Mouse (Mus musculus): ENCODE results near the gene Tnfrsf9.

DNA sequence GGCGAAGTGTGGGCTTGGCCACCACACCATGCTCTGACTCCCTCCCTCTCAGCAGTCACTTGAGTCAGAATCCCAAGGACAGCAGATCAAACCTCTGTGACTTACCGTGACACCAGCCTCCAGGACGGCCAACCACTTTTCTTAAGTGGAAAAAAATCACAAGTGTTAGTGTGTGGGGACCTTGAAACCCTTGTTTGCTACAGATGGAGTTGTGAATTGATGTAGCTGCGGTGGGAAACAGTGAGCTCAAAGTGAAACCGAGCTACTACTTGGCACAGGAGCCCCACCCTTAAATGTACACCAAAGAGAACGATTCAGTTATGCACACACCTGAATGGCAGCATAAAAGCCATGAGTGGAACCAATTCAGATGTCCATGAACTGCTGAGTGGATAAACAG lies 10.6 kb downstream of the Tnfrsf9 start:
- TF ChIP-seq CTCF (IDR thresholded peaks at IDR 0.05) (no peak), EP300 (IDR thresholded peaks at IDR 0.05) (no peak)
